In the genomic region with DNA sequence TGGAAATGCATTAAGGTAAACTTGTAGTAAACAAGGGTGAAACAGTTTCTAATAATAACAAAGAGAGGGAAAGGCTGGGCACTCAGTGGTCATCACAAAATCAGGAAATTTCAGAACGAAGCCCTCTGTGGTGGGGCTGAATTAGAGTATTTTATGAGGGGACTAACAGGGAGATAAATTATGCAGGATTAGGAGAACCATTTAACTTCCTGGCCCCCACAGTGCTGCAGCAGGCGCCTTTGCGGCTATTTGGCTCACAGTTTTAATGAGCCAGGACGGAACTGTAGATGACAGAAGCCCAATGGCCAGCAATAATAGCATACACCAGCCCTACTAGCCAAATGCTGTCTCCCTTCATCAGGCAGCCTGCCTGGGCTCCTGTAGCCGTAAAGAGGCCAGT, we compare ENCODE assay signal across 19 mouse cellular contexts. TPM values are rescaled to one million over a fixed set of nuclear protein-coding genes. Genes with fewer than 3 reads are reported as not detected.
DNase-seq lines count a peak whose midpoint lies in the region; ATAC-seq and TF ChIP-seq lines count a peak whose summit lies in the region.
"Had no signal": no experiment of that assay in that cellular context is flagged by ENCODE, and none has a peak within 500 bp of the region (broad histone marks: within the 10 kb centered on the region; RNA-seq: fewer than 3 reads in every experiment).

No protein-coding gene starts in this region.

- peak in 1 of 2 experiments; percentile 65 for DNase-seq in cerebellum, adult 2 months
- DNase-seq in cerebellum, adult 8-10 months = no peak
- DNase-seq in midbrain, embryonic 11.5 days (ENCODE audit: low spot score, missing footprints) = peak; percentile 72
- peak; percentile 65 for DNase-seq in cerebellum, adult 9-11 months
- peak; percentile 47 to 51 for DNase-seq in cerebellum, postnatal 14 days
- DNase-seq in ovary, postnatal 10 days (ENCODE audit: low spot score) = no peak
- DNase-seq: adrenal gland, adult 2 months; adrenal gland, postnatal 25 days; gastrocnemius, postnatal 10 days; heart, adult 2 months; kidney, adult 18-20 months had no signal

- no peak for ATAC-seq in midbrain, embryonic 11.5 days (ENCODE audit: low FRiP score)
- ATAC-seq in midbrain, embryonic 15.5 days (replicated peaks) = no peak
- ATAC-seq: forebrain, embryonic 14.5 days; intestine, embryonic 15.5 days had no signal

- peak overlapping the region; percentile 66; the same call in 1 of the 2 replicates for H3K27ac ChIP-seq in cerebellum, adult 2 months (ENCODE audit: insufficient read depth, low read length)
- no peak overlapping the region for H3K27ac ChIP-seq in midbrain, embryonic 11.5 days (ENCODE audit: low read depth, low read length)
- no peak overlapping the region for H3K27ac ChIP-seq in midbrain, embryonic 15.5 days
- H3K27ac ChIP-seq: embryonic facial prominence, embryonic 10.5 days; heart, adult 2 months; heart, embryonic 15.5 days; hindbrain, embryonic 10.5 days; hindbrain, embryonic 14.5 days; intestine, embryonic 15.5 days had no signal

- H3K4me2 ChIP-seq in midbrain, embryonic 11.5 days = no peak overlapping the region
- no peak overlapping the region for H3K4me2 ChIP-seq in midbrain, embryonic 15.5 days
- H3K4me2 ChIP-seq: heart, embryonic 11.5 days; heart, embryonic 15.5 days; hindbrain, embryonic 14.5 days; intestine, embryonic 15.5 days had no signal

- WGBS in cerebellum, adult 2 months = 10% methylated on average over 5 of the region's 5 CpGs
- 83% methylated on average over 5 of the region's 5 CpGs for WGBS in midbrain, embryonic 11.5 days
- WGBS in midbrain, embryonic 15.5 days = 74% methylated on average over 5 of the region's 5 CpGs

- H3K4me1 ChIP-seq in cerebellum, adult 2 months (ENCODE audit: control insufficient read depth, insufficient read depth, low read length) = peaks cover 2% of the 10 kb centered on the region; the same call in 1 of the 2 replicates
- H3K4me1 ChIP-seq in midbrain, embryonic 11.5 days (ENCODE audit: control insufficient read depth, insufficient read depth, low read length) = no peaks in the 10 kb centered on the region
- no peaks in the 10 kb centered on the region for H3K4me1 ChIP-seq in midbrain, embryonic 15.5 days
- H3K4me1 ChIP-seq: embryonic facial prominence, embryonic 10.5 days; hindbrain, embryonic 10.5 days; intestine, embryonic 15.5 days had no signal

- no peak overlapping the region for H3K4me3 ChIP-seq in cerebellum, adult 2 months (replicated peaks; ENCODE audit: insufficient read depth, low read depth, low read length)
- H3K4me3 ChIP-seq in midbrain, embryonic 11.5 days (ENCODE audit: low read depth, low read length) = no peak overlapping the region
- H3K4me3 ChIP-seq in midbrain, embryonic 15.5 days = no peak overlapping the region
- H3K4me3 ChIP-seq: embryonic facial prominence, embryonic 10.5 days; heart, adult 2 months; heart, embryonic 15.5 days; hindbrain, embryonic 10.5 days; intestine, embryonic 15.5 days had no signal

- H3K27me3 ChIP-seq in cerebellum, adult 2 months (ENCODE audit: control insufficient read depth, insufficient read depth, low read length) = no peaks in the 10 kb centered on the region
- H3K27me3 ChIP-seq in midbrain, embryonic 11.5 days (ENCODE audit: control insufficient read depth, insufficient read depth, low read length) = no peaks in the 10 kb centered on the region
- no peaks in the 10 kb centered on the region for H3K27me3 ChIP-seq in midbrain, embryonic 15.5 days (replicated peaks)
- H3K27me3 ChIP-seq: heart, embryonic 15.5 days; intestine, embryonic 15.5 days had no signal

- H3K36me3 ChIP-seq in midbrain, embryonic 11.5 days (ENCODE audit: control insufficient read depth, insufficient read depth, low read length) = 0 out of 2 replicates have a peak, but pooled peaks cover 3% of the 10 kb centered on the region
- H3K36me3 ChIP-seq in midbrain, embryonic 15.5 days (replicated peaks) = 0 out of 2 replicates have a peak, but pooled peaks cover 3% of the 10 kb centered on the region

- TF ChIP-seq POLR2A in cerebellum, adult 2 months (IDR thresholded peaks at IDR 0.05; ENCODE audit: borderline replicate concordance, insufficient read depth, low read length) = no peak

- no peak overlapping the region for H3K9ac ChIP-seq in midbrain, embryonic 11.5 days (ENCODE audit: low read length)
- no peak overlapping the region for H3K9ac ChIP-seq in midbrain, embryonic 15.5 days
- H3K9ac ChIP-seq: heart, embryonic 15.5 days; hindbrain, embryonic 14.5 days; intestine, embryonic 15.5 days had no signal

- TF ChIP-seq CTCF in cerebellum, adult 2 months (IDR thresholded peaks at IDR 0.05; ENCODE audit: borderline replicate concordance, insufficient read depth, low read depth, low read length) = no peak

- no peaks in the 10 kb centered on the region for H3K9me3 ChIP-seq in midbrain, embryonic 11.5 days (ENCODE audit: control insufficient read depth, low read length)
- H3K9me3 ChIP-seq in midbrain, embryonic 15.5 days = no peaks in the 10 kb centered on the region
- H3K9me3 ChIP-seq: embryonic facial prominence, embryonic 10.5 days; heart, embryonic 15.5 days; hindbrain, embryonic 10.5 days; intestine, embryonic 15.5 days had no signal

RNA-seq across cellular contexts. Expression of a gene that starts 38.9 kb away (rescaled TPM):
- 8.5 and 10.4 TPM in 2 replicates for polyA plus RNA-seq in cerebellum, adult 2 months (2012; rRNA removed)
- polyA plus RNA-seq in midbrain, embryonic 11.5 days (2014; fragmentation: Nextera tagmentation; extraction: Ambion mirVana) = 0.98 and 1.9 TPM in 2 replicates
- 1.8 and 2.4 TPM in 2 replicates for polyA plus RNA-seq in midbrain, embryonic 15.5 days (2015; fragmentation: Nextera tagmentation; extraction: Ambion mirVana)

RNA-seq across cellular contexts. Expression of a gene that starts 45.7 kb away (rescaled TPM):
- polyA plus RNA-seq in cerebellum, adult 2 months (2012; rRNA removed) = 121 and 131 TPM in 2 replicates
- 91.2 and 96.6 TPM in 2 replicates for polyA plus RNA-seq in midbrain, embryonic 11.5 days (2014; fragmentation: Nextera tagmentation; extraction: Ambion mirVana)
- 104 and 108 TPM in 2 replicates for polyA plus RNA-seq in midbrain, embryonic 15.5 days (2015; fragmentation: Nextera tagmentation; extraction: Ambion mirVana)

RNA-seq across cellular contexts. Expression of a gene that starts 46.8 kb away (rescaled TPM):
- 130 and 149 TPM in 2 replicates for polyA plus RNA-seq in cerebellum, adult 2 months (2012; rRNA removed)
- 16.4 and 19.7 TPM in 2 replicates for polyA plus RNA-seq in midbrain, embryonic 11.5 days (2014; fragmentation: Nextera tagmentation; extraction: Ambion mirVana)
- polyA plus RNA-seq in midbrain, embryonic 15.5 days (2015; fragmentation: Nextera tagmentation; extraction: Ambion mirVana) = 62.2 and 63.6 TPM in 2 replicates

Comparison
In these comparisons a context has a peak if more than half of its experiments do, and no peak if none do; other contexts are left out.
1. DNase-seq: peak in midbrain, embryonic 11.5 days (single experiment), cerebellum, adult 9-11 months (single experiment) and cerebellum, postnatal 14 days (2 of 2); none in cerebellum, adult 8-10 months (single experiment) and ovary, postnatal 10 days (single experiment).